Mouse (Mus musculus) CD8-positive naive resting alpha-beta T cell, adult 57 days (primary cell): ENCODE results near the gene Efhc1. TPM values are rescaled to one million over a fixed set of nuclear protein-coding genes. Genes with fewer than 3 reads are reported as not detected.

Source experiments
- total RNA-seq: library from RNA; stranded (reverse); gene quantifications from one replicate; pipeline ENCODE4 v1.2.4, GENCODE M21; 2023

Gene Efhc1
- total RNA-seq = 1.4 TPM

DNA sequence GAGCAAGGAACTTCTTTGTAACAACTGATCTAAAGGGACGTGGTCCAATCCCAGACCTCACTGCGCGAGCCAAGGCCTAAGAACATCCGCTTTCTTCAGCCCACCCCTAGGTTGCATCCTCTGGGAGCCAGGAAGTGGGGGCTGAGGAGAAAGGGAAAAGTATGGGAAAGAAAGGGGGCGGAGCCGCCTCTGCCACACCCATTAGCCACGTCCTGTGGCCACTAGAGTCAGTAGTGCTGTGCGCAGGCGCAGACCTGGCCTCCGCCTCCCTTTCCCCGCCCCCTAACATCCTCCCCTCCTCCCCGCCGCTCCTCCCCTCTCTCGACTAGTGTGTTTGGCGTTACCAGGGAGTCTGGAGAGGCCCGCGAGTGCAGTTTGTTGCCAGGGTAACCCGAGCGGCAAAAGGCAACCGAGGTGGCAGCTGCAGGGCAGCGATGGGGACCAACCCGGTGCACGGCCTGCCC is at the start of gene Efhc1:
Gene Efhc1 (plus strand): TSS at position 327 of the 464 bp plus-strand sequence.

Other genes with a start within 250 kb of the Efhc1 start
- gene Il17a, start 220.7 kb upstream of the Efhc1 start, total RNA-seq = not detected
- gene Il17f, start 161.0 kb upstream of the Efhc1 start, total RNA-seq = 3.2 TPM
- gene Mcm3, start 131.3 kb upstream of the Efhc1 start, total RNA-seq = 54.3 TPM
- gene Paqr8, start 61.0 kb upstream of the Efhc1 start, total RNA-seq = 3.4 TPM
- gene Tram2, start 127.6 kb downstream of the Efhc1 start, total RNA-seq = 8.8 TPM